Mouse (Mus musculus) CH12.LX (cell line): Measurements from ENCODE around the gene 2900026A02Rik.
A peak's percentile ranks its signal among the peaks of the same experiment; 100 is the strongest.

ENCODE experiments used
- CHD2 ChIP-seq: IDR thresholded peaks from 2 replicates; pipeline ENCODE4 v1.6.1; 2011; ENCODE audit warnings: low read length, improper control_type of control experiment
- CTCF ChIP-seq, 2 experiments: IDR thresholded peaks in 1 of 2; conservative IDR thresholded peaks in 1 of 2; 2 replicates each; pipeline ENCODE4 v1.5.1; 2011 to 2012; ENCODE audit warnings: low read depth in 2 of 2, low read length in 2 of 2, improper control_type of control experiment in 1 of 2, inconsistent platforms in 1 of 2, mild to moderate bottlenecking in 1 of 2, moderate library complexity in 1 of 2
- E2F4 ChIP-seq: IDR thresholded peaks from 2 replicates; pipeline ENCODE4 v1.6.1; 2011; ENCODE audit warnings: low read depth, low read length, improper control_type of control experiment; ENCODE audit not compliant: insufficient replicate concordance
- ELF1 ChIP-seq: IDR thresholded peaks from 2 replicates; pipeline ENCODE4 v1.6.1; 2014; ENCODE audit warnings: low read depth, mild to moderate bottlenecking, inconsistent platforms, low read length, improper control_type of control experiment
- EP300 ChIP-seq: IDR thresholded peaks from 2 replicates; pipeline ENCODE4 v1.6.1; 2011; ENCODE audit warnings: low read length, improper control_type of control experiment
- HCFC1 ChIP-seq: IDR thresholded peaks from 2 replicates; pipeline ENCODE4 v1.6.1; 2012; ENCODE audit warnings: low read depth, mild to moderate bottlenecking, inconsistent platforms, low read length, improper control_type of control experiment
- JUND ChIP-seq: conservative IDR thresholded peaks from 2 replicates; pipeline ENCODE4 v1.6.1; 2011; ENCODE audit warnings: low read depth, low read length, improper control_type of control experiment
- MEF2A ChIP-seq: IDR thresholded peaks from 2 replicates; pipeline ENCODE4 v1.6.1; 2014; ENCODE audit warnings: low read depth, mild to moderate bottlenecking, inconsistent platforms, low read length, improper control_type of control experiment, borderline replicate concordance
- POLR2A ChIP-seq: IDR thresholded peaks from 2 replicates; pipeline ENCODE4 v1.6.1; 2011; ENCODE audit warnings: low read depth, mild to moderate bottlenecking, improper control_type of control experiment, low read length
- POLR2AphosphoS2 ChIP-seq: IDR thresholded peaks from 2 replicates; pipeline ENCODE4 v1.6.1; 2011; ENCODE audit warnings: low read depth, low read length, improper control_type of control experiment
- RAD21 ChIP-seq: IDR thresholded peaks from 2 replicates; pipeline ENCODE4 v1.6.1; 2011; ENCODE audit warnings: low read depth, mild to moderate bottlenecking, low read length, improper control_type of control experiment, moderate library complexity
- USF1 ChIP-seq: IDR thresholded peaks from 2 replicates; pipeline ENCODE4 v1.6.1; 2014; ENCODE audit warnings: low read depth, mild to moderate bottlenecking, inconsistent platforms, low read length, improper control_type of control experiment
- ZC3H11A ChIP-seq: IDR thresholded peaks from 2 replicates; pipeline ENCODE4 v1.6.1; 2012; ENCODE audit warnings: low read depth, mild to moderate bottlenecking, inconsistent platforms, low read length, improper control_type of control experiment

- peak; percentile 83 to 97 for TF ChIP-seq CTCF (conservative IDR thresholded peaks at IDR 0.05 in 1 of 2, IDR thresholded peaks at IDR 0.05 in 1 of 2; ENCODE audit: low read depth in 2 of 2, low read length in 2 of 2)
- no peak for TF ChIP-seq POLR2AphosphoS2
- no peak for TF ChIP-seq CHD2
- no peak for TF ChIP-seq HCFC1
- no peak for TF ChIP-seq POLR2A
- no peak for TF ChIP-seq MEF2A
- TF ChIP-seq JUND: no peak
- no peak for TF ChIP-seq ELF1
- no peak for TF ChIP-seq E2F4
- no peak for TF ChIP-seq USF1
- TF ChIP-seq RAD21: peak; percentile 80
- TF ChIP-seq ZC3H11A: peak; percentile 12; the same call in 1 of the 2 replicates
- TF ChIP-seq EP300: no peak
These were observed 65.9 kb downstream of the 2900026A02Rik start for GRCm38 (mm10) chr5:113155133-113155532.
